Mouse (Mus musculus) testis, postnatal 10 days (tissue): Measurements from ENCODE around the gene Ywhae.
"Not testable (repeated sequence)": the region's sequence is repeated elsewhere in the genome, so short reads cannot be mapped to it uniquely, and the experiment has no call there.

Source experiments
- DNase-seq: peaks from one replicate; pipeline ENCODE4 v3.0.0; 2021; ENCODE audit warnings: low spot score

Gene Ywhae

GRCm38 (mm10) chr11:75732434-75733226 lies at the start of gene Ywhae:
Gene Ywhae, plus strand, starts transcription at chr11:75732869.
- DNase-seq = peak; percentile 90

DNA sequence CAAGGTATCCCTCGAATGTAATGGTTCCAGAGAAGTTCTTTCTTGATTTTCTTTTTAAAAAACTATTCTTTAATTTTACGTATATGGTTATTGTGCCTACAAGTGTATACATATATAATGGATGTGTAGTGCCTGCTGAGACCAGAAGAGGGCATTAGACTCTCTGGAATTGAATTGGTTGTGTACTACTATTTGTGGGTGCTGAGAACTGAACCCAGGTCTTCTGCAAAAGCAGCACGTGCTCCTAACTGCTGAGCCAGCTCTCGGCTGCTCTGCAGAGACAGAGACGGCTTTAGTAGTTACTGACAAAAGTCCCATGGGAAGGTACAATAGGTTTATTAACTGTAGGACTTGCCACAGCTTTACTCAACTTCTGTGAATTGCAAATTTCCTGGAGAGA lies 48.2 kb upstream of the Ywhae start:
- no peak for DNase-seq

DNA sequence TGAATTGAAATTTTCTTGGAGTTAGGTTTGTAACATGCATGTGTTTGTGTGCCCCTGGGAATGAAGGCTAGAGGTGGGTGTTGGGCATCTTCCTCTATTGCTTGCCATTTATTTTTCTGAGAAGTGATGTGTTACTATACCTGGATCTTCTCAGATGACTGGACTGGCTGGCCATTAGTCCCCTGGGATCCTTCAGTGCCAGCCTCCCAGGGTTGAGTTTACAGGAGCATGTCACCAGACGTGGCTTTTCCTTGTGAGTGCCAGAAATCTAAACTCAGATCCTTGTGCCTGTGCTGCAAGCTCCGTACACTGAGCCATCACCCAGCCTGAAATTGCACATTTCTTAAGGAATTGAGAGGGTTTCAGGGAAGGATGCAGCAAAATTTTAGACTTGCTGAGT lies 47.7 kb upstream of the Ywhae start:
- no peak for DNase-seq

- no peak for DNase-seq
These were observed 45.2 kb upstream of the Ywhae start for GRCm38 (mm10) chr11:75687343-75687993.

DNA sequence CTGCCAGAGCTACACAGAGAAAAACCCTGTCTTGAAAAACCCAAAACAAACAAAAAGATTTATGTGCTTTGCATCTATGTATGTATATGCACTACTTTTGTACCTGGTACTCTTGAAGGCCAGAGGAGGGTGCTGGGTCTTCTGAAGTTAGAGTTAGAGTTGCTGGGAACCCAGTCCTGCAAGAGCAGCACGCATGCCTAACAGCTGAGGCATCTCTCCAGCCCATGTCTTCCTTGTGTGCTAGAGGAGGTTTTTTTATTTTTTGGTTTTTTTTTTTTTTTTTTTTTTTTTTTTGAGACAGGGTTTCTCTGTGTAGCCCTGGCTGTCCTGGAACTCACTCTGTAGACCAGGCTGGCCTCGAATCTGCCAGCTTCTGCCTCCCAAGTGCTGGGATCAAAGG lies 44.5 kb upstream of the Ywhae start:
- DNase-seq = no peak

DNA sequence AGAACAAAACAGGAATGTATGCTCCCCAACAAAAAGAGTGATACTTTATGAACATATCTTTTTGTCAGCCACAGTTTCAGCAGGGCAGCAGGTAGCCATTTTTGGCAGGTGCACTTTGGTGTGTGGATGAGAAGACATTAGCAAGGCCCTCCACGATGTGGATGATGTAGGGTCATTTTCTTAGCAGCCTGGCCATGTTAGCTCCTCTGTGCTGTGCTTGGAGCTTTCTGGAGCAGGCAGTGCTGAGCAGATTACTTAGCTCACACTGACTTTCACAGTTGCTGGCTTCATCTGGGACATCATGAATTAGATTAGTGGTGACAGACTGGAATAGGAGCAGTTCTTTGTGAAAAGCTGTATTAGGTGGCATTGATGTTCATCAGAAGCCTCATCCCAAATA lies 42.7 kb upstream of the Ywhae start:
- DNase-seq = no peak

DNA sequence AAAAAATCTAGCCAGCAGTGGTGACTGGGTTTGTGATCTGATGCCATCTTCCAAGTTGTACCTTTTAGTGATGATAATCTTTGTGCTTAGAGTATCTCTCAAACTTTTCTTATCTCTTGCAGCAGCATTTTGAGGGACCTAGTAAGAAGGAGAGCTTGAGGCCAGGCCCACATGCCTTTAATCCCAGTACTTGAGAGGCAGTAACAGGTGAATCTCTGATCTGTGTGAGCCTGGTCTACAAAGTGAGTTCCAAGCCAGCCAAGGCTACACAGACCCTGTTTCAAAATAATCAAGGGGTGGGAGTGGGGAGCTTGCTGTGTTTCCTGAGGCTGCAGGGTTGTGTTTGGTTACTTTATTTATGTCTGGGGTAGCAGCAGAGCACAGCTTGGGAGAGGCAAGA lies 41.6 kb upstream of the Ywhae start:
- no peak for DNase-seq

GRCm38 (mm10) chr11:75693570-75693969 lies 39.1 kb upstream of the Ywhae start:
- DNase-seq = no peak

GRCm38 (mm10) chr11:75697464-75697863 lies 35.2 kb upstream of the Ywhae start:
- not testable (repeated sequence) for DNase-seq

DNA sequence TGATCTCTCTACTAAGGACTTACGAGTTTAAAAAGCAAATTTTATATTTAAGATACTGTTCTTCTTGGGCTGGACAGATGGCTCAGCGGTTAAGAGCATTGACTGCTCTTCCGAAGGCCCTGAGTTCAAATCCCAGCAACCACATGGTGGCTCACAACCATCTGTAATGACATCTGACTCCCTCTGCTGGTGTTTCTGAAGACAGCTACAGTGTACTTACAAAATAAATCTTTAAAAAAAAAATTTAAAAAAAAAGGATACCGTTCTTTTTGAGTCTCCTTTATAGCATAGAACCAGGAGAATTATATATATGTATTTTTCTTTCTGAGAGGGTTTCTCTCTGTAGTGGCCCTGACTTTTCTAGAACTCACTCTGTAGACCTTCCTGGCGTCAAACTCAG lies 32.1 kb upstream of the Ywhae start:
- DNase-seq = no peak

DNA sequence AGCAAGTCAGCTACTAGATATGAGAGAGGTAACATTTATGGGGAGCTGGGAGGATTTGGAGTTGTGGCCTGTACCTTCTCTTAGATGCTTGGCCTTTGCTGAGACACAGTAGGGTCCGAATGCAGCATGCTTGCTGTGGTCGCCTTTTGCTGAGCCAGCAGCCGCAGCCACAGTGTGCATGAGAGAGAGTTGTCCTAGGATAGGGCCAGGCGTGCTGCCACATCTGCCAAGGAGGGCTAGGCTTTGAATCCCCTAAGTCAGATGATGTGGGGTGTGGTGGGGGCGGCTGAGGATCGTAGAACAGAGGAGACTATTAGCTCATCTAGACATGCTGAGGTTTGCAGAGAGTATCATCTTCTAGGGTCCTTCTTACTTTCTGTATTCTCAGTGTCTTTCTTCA lies 29.9 kb upstream of the Ywhae start:
- no peak for DNase-seq

GRCm38 (mm10) chr11:75703748-75704147 lies 28.9 kb upstream of the Ywhae start:
- no peak for DNase-seq

DNA sequence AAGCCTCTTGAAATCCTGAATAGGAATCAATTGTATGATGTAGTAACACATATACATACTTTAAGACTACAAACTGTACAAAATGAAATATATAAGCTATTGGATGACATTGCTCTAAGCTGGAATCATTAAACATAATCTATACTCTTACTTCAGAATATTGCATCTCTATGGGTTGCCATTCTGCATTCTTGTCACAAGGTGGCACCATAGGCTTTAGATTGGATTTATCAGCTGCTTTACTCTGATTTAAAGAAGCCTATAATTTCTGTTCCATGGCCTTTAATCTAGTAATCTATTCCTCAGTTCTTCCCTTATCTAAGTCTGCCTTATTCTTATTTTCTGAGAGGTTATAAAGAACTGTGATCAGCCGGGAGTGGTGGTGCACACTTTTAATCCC lies 18.7 kb upstream of the Ywhae start:
- DNase-seq = no peak

- DNase-seq = no peak
These were observed 17.1 kb upstream of the Ywhae start for GRCm38 (mm10) chr11:75715556-75715955.

DNA sequence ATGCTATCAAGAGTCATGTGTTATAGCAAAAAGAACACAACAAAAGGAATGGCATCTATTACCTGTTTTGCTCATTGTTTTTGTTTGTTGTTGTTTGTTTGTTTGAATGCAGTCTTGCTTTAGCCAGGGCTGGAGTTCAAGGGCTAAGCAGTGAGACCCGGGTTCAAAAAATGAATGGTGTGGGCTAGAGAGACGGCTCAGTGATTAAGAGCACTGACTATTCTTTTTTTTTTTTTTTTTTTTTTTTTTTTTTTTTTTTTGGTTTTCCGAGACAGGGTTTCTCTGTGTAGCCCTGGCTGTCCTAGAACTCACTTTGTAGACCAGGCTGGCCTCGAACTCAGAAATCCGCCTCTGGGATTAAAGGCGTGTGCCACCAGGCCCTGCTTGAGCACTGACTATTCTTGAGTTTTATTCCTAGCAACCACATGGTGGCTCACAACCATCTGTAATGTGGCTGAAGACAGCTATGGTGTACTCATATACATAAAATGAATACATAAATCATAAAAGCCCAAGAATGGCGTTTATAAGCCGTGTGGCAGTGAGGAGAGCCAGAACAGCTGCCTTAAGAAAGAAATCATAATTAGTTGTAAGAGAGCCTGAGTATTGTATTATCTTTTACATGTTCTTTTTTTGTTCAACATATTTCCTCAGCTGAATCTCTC lies 15.9 kb upstream of the Ywhae start:
- no peak for DNase-seq

DNA sequence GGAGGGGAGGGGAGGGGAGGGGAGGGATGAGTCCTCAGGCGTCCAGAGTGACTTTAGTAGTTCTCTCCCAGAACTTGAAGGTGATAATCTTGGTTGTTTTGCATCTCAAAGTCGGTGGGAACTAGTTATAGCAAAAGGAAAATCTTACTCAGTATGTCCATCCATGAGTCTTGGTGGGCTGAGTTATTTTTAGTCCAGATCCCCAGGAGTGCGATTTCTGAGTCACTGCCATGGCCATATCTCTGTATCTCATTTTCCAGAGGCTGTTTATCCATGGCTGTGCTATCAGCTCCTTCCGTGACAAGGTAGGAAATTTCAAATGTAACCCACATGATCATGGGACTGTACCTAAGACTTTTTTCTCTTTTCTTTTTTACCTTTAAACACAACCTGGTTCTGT lies 10.3 kb upstream of the Ywhae start:
- DNase-seq = no peak

DNA sequence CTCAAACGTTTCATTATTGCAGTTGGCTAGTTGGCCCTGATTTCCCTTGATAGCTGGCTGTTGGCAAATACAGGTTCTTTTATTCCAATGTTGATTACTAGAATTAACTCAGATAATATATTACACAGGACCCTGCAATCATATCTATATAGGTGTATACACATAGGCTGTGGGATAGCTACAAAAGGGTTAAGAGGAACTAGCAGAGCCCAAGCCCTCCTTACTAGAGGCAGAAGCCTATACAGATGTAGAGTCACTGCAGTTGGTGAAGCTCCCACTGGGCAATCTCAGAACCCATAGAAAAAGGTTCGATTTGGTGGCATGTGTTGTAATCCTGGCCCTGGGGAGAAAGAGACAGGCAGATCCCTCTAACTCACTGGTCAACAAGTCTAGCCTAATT lies 5.5 kb upstream of the Ywhae start:
- DNase-seq = no peak

- not testable (repeated sequence) for DNase-seq
These were observed 5.0 kb upstream of the Ywhae start for GRCm38 (mm10) chr11:75727659-75728058.

GRCm38 (mm10) chr11:75733227-75733940 lies 715 bp downstream of the Ywhae start:
- DNase-seq = peak; percentile 86

- DNase-seq = no peak
These were observed 3.0 kb downstream of the Ywhae start for GRCm38 (mm10) chr11:75735462-75736252.

- no peak for DNase-seq
These were observed 4.3 kb downstream of the Ywhae start for GRCm38 (mm10) chr11:75736978-75737377.
